Mouse (Mus musculus) liver, embryonic 14.5 days (tissue): Measurements from ENCODE around the gene Tbc1d22b. TPM values are rescaled to one million over a fixed set of nuclear protein-coding genes. Genes with fewer than 3 reads are reported as not detected.
A peak's percentile ranks its signal among the peaks of the same experiment; 100 is the strongest.

Source experiments
- ATAC-seq: fragments of 200-750 bp; cut with Nextera tagmentation; 2 replicates; pipeline ENCODE4 v1.8.0; 2017; ENCODE audit warnings: moderate number of reproducible peaks, mild to moderate bottlenecking, moderate library complexity; ENCODE audit not compliant: insufficient read depth
- DNase-seq, 3 experiments: peaks; one replicate each; pipeline ENCODE4 v3.0.0-alpha.2; 2012 to 2013; ENCODE audit warnings: low read depth in 3 of 3, low spot score in 3 of 3
- H3K27ac ChIP-seq: fragments of 300-500 bp; sonication (generic); 2 replicates; pipeline ENCODE4 v1.5.1; 2014; ENCODE audit warnings: moderate library complexity, mild to moderate bottlenecking, control low read depth, inconsistent platforms
- H3K27me3 ChIP-seq: fragments of 300-500 bp; sonication (generic); 2 replicates; pipeline ENCODE4 v1.6.1; 2014; ENCODE audit warnings: mild to moderate bottlenecking, low read length, moderate library complexity; ENCODE audit not compliant: control insufficient read depth, insufficient read depth
- H3K36me3 ChIP-seq: fragments of 300-500 bp; sonication (generic); replicated peaks from 2 replicates; pipeline ENCODE4 v1.6.1; 2014; ENCODE audit warnings: low read depth; ENCODE audit not compliant: control insufficient read depth, insufficient read depth
- H3K4me1 ChIP-seq, 2 experiments: fragments of 200-500 bp in 1 of 2; fragments of 300-500 bp in 1 of 2; sonication (generic) in 1 of 2; replicated peaks; 2 replicates each; pipeline ENCODE4 v1.6.1; 2012 to 2014; ENCODE audit warnings: antibody characterized with exemption in 1 of 2, inconsistent platforms in 1 of 2, low read length in 1 of 2; ENCODE audit not compliant: control insufficient read depth in 2 of 2, insufficient read depth in 2 of 2
- H3K4me2 ChIP-seq: fragments of 300-500 bp; sonication (generic); 2 replicates; pipeline ENCODE4 v1.6.1; 2014; ENCODE audit warnings: low read depth, mild to moderate bottlenecking, control low read depth, moderate library complexity
- H3K4me3 ChIP-seq, 2 experiments: fragments of 200-500 bp in 1 of 2; fragments of 300-500 bp in 1 of 2; sonication (generic) in 1 of 2; 2 replicates each; pipeline ENCODE4 v1.5.1; 2012 to 2014; ENCODE audit warnings: low read depth in 2 of 2, low read length in 2 of 2, mild to moderate bottlenecking in 2 of 2, control low read depth in 1 of 2, inconsistent platforms in 1 of 2, moderate library complexity in 1 of 2; ENCODE audit not compliant: insufficient read depth in 1 of 2
- H3K9ac ChIP-seq: fragments of 300-500 bp; sonication (generic); replicated peaks from 2 replicates; pipeline ENCODE4 v1.6.1; 2014; ENCODE audit warnings: mild to moderate bottlenecking, control low read depth, moderate library complexity
- H3K9me3 ChIP-seq: fragments of 300-500 bp; sonication (generic); 2 replicates; pipeline ENCODE4 v1.6.1; 2016; ENCODE audit warnings: low read length, mixed read lengths; ENCODE audit not compliant: control insufficient read depth
- CTCF ChIP-seq: IDR thresholded peaks from 2 replicates; pipeline ENCODE4 v1.5.1; 2016; ENCODE audit warnings: antibody characterized with exemption, low read depth, control low read depth
- EP300 ChIP-seq: IDR thresholded peaks from 2 replicates; pipeline ENCODE4 v1.6.1; 2016; ENCODE audit warnings: antibody characterized with exemption, low read depth
- WGBS: fragments of 180-500 bp; shearing (Covaris S2); extraction: QIAGEN DNeasy Blood & Tissue Kit; methylation state at CpG from one replicate; pipeline ENCODE4 v1.1.7; 2014; ENCODE audit not compliant: insufficient replicate concordance; 5-methylcytosine and 5-hydroxymethylcytosine counted together
- polyA plus RNA-seq, 2 experiments: library from polyadenylated mRNA; depleted of rRNA in 1 of 2; stranded (reverse) in 1 of 2; unstranded in 1 of 2; fragments of >200 nt; fragmentation: Nextera tagmentation in 1 of 2; extraction: Ambion mirVana in 1 of 2; gene quantifications; 2 replicates each; pipeline versions ENCODE4 v1.2.1 to v1.2.3; 2012 to 2014

Gene Tbc1d22b
- polyA plus RNA-seq, 2 experiments, result 2.3 to 3.6 TPM

DNA sequence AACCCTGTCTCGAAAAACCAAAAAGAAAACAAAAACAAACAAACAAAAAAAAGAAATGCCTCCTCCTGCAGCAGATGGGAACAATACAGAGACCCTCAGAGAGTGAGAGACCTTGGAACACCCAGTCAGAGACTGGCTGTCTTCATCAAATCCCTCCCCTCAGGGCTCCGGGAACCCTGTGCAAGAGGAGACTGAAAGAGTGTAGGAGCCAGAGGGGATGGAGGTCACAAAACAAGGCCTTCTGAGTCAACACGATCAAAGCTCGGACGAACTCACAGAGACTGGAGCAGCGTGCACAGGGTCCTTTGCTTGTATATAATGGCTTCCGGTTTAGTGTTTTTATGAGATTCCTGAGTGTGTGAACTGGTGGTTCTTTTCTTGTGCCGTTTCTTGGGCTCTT lies 9.2 kb upstream of the Tbc1d22b start:
- ATAC-seq (no peak), DNase-seq (no peak)
- Histone ChIP-seq H3K36me3 (no peaks in the 10 kb centered on the region), H3K4me3 (no peak overlapping the region), H3K9ac (no peak overlapping the region), H3K4me2 (no peak overlapping the region), H3K4me1 (no peaks in the 10 kb centered on the region; a peak in 1 of 4 replicates), H3K9me3 (no peaks in the 10 kb centered on the region), H3K27ac (no peak overlapping the region), H3K27me3 (no peaks in the 10 kb centered on the region)
- TF ChIP-seq CTCF (no peak), EP300 (no peak)
- WGBS, result 81% methylated on average over 8 of the region's 8 CpGs

DNA sequence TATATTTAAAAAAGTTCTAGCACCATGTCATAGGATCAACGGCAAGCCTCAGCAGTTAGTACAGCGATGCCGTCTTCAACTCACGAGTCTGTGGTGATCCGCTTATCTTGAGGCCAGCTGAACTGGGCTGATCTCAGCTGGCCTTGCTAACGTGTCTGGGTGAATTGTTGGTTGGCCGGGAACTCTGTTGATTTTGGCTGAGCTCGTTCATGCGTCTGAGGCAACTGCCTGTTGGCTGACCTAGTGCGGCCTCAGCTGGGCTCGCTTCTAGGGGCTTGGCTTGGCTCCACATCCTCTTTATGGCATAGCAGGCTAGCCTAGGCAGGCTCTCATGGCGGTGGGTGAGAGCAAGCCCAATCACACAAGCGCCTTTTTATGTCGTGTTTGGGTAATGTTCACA lies 8.2 kb upstream of the Tbc1d22b start:
- H3K36me3 ChIP-seq, result no peaks in the 10 kb centered on the region
- no peak for ATAC-seq
- no peaks in the 10 kb centered on the region for H3K27me3 ChIP-seq
- no peaks in the 10 kb centered on the region; a peak in 1 of 4 replicates for H3K4me1 ChIP-seq
- no peak for DNase-seq
- no peaks in the 10 kb centered on the region for H3K9me3 ChIP-seq
- H3K9ac ChIP-seq, result no peak overlapping the region
- H3K4me3 ChIP-seq, result no peak overlapping the region
- no peak overlapping the region for H3K27ac ChIP-seq
- no peak overlapping the region for H3K4me2 ChIP-seq
- 63% methylated on average over 14 of the region's 14 CpGs for WGBS
- no peak for TF ChIP-seq CTCF
- no peak for TF ChIP-seq EP300

DNA sequence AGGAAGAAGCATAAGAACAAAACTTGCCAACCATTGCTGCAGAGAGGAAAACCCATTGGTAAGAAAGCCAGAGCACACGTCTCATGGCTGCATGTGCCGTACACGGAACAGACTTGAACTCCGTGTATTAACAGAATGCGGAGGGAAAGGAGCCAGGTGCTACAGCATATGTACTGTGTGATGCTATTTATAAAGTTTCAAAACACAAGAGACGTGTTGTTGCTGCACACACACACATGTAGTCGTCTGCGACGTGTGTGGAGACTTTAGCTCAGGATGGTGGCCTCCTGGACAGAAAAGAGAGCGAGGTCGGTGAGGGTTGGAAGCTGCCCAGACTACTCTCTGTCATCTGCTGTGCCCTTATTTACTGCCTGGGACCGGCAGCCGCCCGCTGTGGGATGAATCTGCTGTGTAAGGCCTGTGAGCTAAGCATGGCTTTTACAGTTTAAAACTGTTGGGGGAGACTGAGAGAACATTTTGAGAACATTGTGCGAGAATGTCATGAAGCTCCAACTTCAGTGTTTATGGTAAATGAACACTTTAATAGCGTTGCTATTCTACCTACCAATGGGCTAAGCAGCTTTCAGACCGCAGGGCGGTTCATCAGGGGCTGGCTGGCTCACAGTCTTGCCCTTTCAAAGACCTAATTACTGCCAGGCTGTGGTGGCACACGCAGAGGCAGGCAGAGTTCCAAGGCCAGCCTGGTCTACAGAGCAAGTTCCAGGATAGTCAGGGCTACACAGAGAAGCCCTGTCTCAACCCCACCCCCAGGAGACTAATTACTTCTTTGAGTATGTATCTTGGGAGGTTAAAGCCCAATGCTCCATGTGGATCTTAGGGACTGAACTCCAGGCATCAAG lies 6.5 kb upstream of the Tbc1d22b start:
- DNase-seq (no peak), ATAC-seq (no peak)
- WGBS, result 73% methylated on average over 19 of the region's 19 CpGs
- Histone ChIP-seq H3K4me3 (no peak overlapping the region), H3K36me3 (no peaks in the 10 kb centered on the region), H3K27ac (no peak overlapping the region), H3K4me1 (no peaks in the 10 kb centered on the region; a peak in 1 of 4 replicates), H3K4me2 (no peak overlapping the region), H3K27me3 (no peaks in the 10 kb centered on the region), H3K9ac (no peak overlapping the region), H3K9me3 (no peaks in the 10 kb centered on the region)
- no peak for TF ChIP-seq EP300
- no peak for TF ChIP-seq CTCF

DNA sequence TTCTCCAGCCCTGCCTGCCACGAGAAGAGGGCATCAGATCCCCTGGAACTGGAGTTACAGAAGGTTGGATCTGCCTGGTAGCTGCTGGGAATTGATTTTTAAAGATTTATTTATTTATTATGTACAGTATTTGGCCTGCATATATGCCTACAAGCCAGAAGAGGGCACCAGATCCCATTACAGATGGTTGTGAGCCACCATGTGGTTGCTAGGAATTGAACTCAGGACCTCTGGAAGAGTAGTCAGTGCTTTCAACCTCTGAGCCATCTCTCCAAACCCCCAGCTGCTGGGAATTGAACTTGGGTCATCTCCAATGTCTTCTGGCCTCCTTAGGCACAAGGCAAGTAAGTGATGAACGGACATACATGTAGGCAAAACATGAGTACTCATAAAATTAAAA lies 5.5 kb upstream of the Tbc1d22b start:
- peak; percentile 14; the same call in 1 of the 2 replicates for TF ChIP-seq CTCF
- no peak for TF ChIP-seq EP300
- Histone ChIP-seq H3K4me3 (no peak overlapping the region), H3K4me1 (no peaks in the 10 kb centered on the region; a peak in 1 of 4 replicates), H3K27ac (no peak overlapping the region), H3K9ac (no peak overlapping the region), H3K27me3 (no peaks in the 10 kb centered on the region), H3K9me3 (no peaks in the 10 kb centered on the region), H3K4me2 (no peak overlapping the region), H3K36me3 (no peaks in the 10 kb centered on the region)
- WGBS, result 50% methylated on average over 2 of the region's 2 CpGs
- no peak for DNase-seq
- no peak for ATAC-seq

DNA sequence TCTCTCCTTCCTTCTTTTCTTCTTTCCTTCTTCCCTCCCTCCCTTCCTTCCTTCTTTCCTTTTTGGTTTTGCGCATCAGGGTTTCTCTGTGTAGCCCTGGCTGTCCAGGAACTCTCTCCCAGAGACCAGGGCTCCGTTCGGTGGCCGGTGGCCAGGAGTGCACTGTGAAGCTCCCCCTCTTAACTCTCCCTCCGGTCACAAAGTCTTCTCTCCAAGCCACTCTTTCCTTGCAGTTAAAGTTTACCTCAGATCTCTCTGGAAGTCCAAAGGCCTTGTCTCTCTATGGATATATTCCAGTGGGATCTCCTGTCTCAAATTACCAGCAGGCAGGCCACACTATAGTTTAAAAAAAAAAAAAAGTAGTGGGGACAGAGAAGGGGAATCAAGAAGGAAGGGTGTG lies 4.3 kb upstream of the Tbc1d22b start:
- no peak for ATAC-seq
- Histone ChIP-seq H3K4me3 (no peak overlapping the region), H3K9ac (no peak overlapping the region), H3K27me3 (no peaks in the 10 kb centered on the region), H3K36me3 (no peaks in the 10 kb centered on the region), H3K4me2 (no peak overlapping the region), H3K27ac (no peak overlapping the region), H3K4me1 (peaks cover 4 to 5% of the 10 kb centered on the region in 2 experiments; a peak in 2 of 4 replicates), H3K9me3 (no peaks in the 10 kb centered on the region)
- DNase-seq, result no peak
- WGBS, result 77% methylated on average over 5 of the region's 5 CpGs
- no peak for TF ChIP-seq EP300
- TF ChIP-seq CTCF, result no peak
